Comparison of ENCODE assay signal across 8 mouse cellular contexts in the genomic region with DNA sequence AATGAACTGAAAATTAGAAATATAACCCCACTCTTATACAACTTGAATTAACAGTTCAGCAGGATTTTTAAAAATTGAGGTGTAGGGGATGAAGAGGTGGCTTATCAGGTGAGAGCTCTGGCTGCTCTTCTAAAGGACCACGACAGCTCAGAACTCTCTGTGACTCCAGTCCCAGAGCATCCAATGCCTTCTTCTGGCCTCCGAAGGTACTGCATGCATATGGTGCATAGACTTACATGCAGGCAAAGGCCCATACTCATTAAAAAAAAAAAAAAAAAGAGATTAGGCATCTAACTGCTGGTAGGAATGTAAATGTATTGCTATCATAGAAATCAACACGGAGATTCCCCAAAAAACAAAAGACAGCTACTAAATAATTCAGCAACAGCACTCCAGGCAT.
DNase-seq lines count a peak whose midpoint lies in the region; ATAC-seq and TF ChIP-seq lines count a peak whose summit lies in the region.
"Had no signal": no experiment of that assay in that cellular context is flagged by ENCODE, and none has a peak within 500 bp of the region (broad histone marks: within the 10 kb centered on the region; RNA-seq: fewer than 3 reads in every experiment).

No protein-coding gene starts in this region.

- H3K9me3 ChIP-seq in ES-E14 (ENCODE audit: control insufficient read depth, insufficient read depth, low read depth, low read length) = no peaks in the 10 kb centered on the region
- H3K9me3 ChIP-seq: liver, embryonic 13.5 days had no signal

- no peak overlapping the region for H3K27ac ChIP-seq in ES-E14 (ENCODE audit: insufficient read depth, low read depth, low read length, poor library complexity, severe bottlenecking)
- H3K27ac ChIP-seq: liver, embryonic 13.5 days had no signal

- no peaks in the 10 kb centered on the region for H3K4me1 ChIP-seq in ES-E14 (ENCODE audit: control insufficient read depth in 2 of 2, insufficient read depth in 2 of 2, low read length in 2 of 2, poor library complexity in 1 of 2)
- H3K4me1 ChIP-seq: liver, embryonic 13.5 days had no signal

- DNase-seq in kidney, postnatal 14 days = peak; percentile 19
- DNase-seq in kidney, adult 18-20 months = no peak
- DNase-seq in ES-E14 (ENCODE audit: low read depth, low spot score) = peak; percentile 21
- DNase-seq in retina, postnatal 1 day = peak; percentile 71
- no peak for DNase-seq in adrenal gland, adult 8-10 months
- DNase-seq: liver, embryonic 13.5 days had no signal

- no peaks in the 10 kb centered on the region for H3K36me3 ChIP-seq in ES-E14 (ENCODE audit: control insufficient read depth, insufficient read depth, low read length, poor library complexity, severe bottlenecking)
- H3K36me3 ChIP-seq: liver, embryonic 13.5 days had no signal

- no peak overlapping the region for H3K9ac ChIP-seq in ES-E14 (ENCODE audit: insufficient read depth, low read depth, low read length, poor library complexity, severe bottlenecking)
- H3K9ac ChIP-seq: liver, embryonic 13.5 days had no signal

- H3K4me3 ChIP-seq in ES-E14 (ENCODE audit: insufficient read depth in 1 of 2, low read depth in 1 of 2, low read length in 2 of 2, poor library complexity in 1 of 2, severe bottlenecking in 1 of 2) = no peak overlapping the region
- H3K4me3 ChIP-seq: liver, embryonic 13.5 days had no signal

- in situ Hi-C loops in ES-E14 (cut with MboI; ENCODE audit: low sequenced_read_pairs in 2 of 2, unreplicated experiment in 2 of 2) = no loop called here

- ATAC-seq in common myeloid progenitor, adult 5-6 weeks (replicated peaks; ENCODE audit: low read depth, poor library complexity, severe bottlenecking) = peak; percentile 74
- ATAC-seq in frontal cortex, adult (ENCODE audit: low TSS enrichment) = no peak

TF ChIP-seq in ES-E14, 5 proteins besides CTCF, POLR2A, EP300 and RAD21:
- TF ChIP-seq ZC3H11A (IDR thresholded peaks at IDR 0.05; ENCODE audit: borderline replicate concordance, low read depth, low read length) (no peak), CHD2 (IDR thresholded peaks at IDR 0.05; ENCODE audit: low read depth, low read length) (no peak), MAFK (IDR thresholded peaks at IDR 0.05; ENCODE audit: insufficient read depth, low read depth, low read length) (no peak), ZNF384 (IDR thresholded peaks at IDR 0.05; ENCODE audit: low read depth, low read length) (peak; percentile 66), HCFC1 (IDR thresholded peaks at IDR 0.05; ENCODE audit: borderline replicate concordance, insufficient read depth, low read length) (no peak)

Comparison
In these comparisons a context has a peak if more than half of its experiments do, and no peak if none do; other contexts are left out.
1. DNase-seq: peak in kidney, postnatal 14 days (single experiment), ES-E14 (single experiment) and retina, postnatal 1 day (single experiment); none in kidney, adult 18-20 months (single experiment) and adrenal gland, adult 8-10 months (single experiment).